Mouse (Mus musculus) heart, embryonic 16.5 days (tissue): ENCODE measurements at regions not wholly inside any gene's neighbourhood (a gene's known extent, or its start where the extent isn't known, plus 50 kb on each side); places are given as distances from the start of the nearest gene placed in this dataset.

Source experiments
- ATAC-seq: fragments of 200-750 bp; cut with Nextera tagmentation; replicated peaks from 2 replicates; pipeline ENCODE4 v1.8.0; 2017; ENCODE audit warnings: moderate number of reproducible peaks; ENCODE audit not compliant: insufficient read depth, low FRiP score; ENCODE audit errors: extremely low read depth
- H3K27ac ChIP-seq: fragments of 300-500 bp; sonication (generic); 2 replicates; pipeline ENCODE4 v1.5.1; 2014; ENCODE audit warnings: mild to moderate bottlenecking, low read length, control low read depth, moderate library complexity
- H3K27me3 ChIP-seq: fragments of 300-500 bp; sonication (generic); 2 replicates; pipeline ENCODE4 v1.6.1; 2014; ENCODE audit warnings: low read length, mixed read lengths; ENCODE audit not compliant: control insufficient read depth, insufficient read depth
- H3K36me3 ChIP-seq: fragments of 300-500 bp; sonication (generic); 2 replicates; pipeline ENCODE4 v1.6.1; 2014; ENCODE audit not compliant: control insufficient read depth, insufficient read depth
- H3K4me1 ChIP-seq: fragments of 300-500 bp; sonication (generic); 2 replicates; pipeline ENCODE4 v1.6.1; 2014; ENCODE audit warnings: low read length, mixed read lengths; ENCODE audit not compliant: control insufficient read depth, insufficient read depth
- H3K4me2 ChIP-seq: fragments of 300-500 bp; sonication (generic); 2 replicates; pipeline ENCODE4 v1.6.1; 2014; ENCODE audit warnings: low read depth, mild to moderate bottlenecking, control low read depth, low read length
- H3K4me3 ChIP-seq: fragments of 300-500 bp; sonication (generic); 2 replicates; pipeline ENCODE4 v1.5.1; 2014; ENCODE audit warnings: mild to moderate bottlenecking, control low read depth, low read length
- H3K9ac ChIP-seq: fragments of 300-500 bp; sonication (generic); 2 replicates; pipeline ENCODE4 v1.6.1; 2014; ENCODE audit warnings: low read length, control low read depth
- H3K9me3 ChIP-seq: fragments of 300-500 bp; sonication (generic); replicated peaks from 2 replicates; pipeline ENCODE4 v1.6.1; 2016; ENCODE audit warnings: low read length; ENCODE audit not compliant: control insufficient read depth
- WGBS: fragments of 180-500 bp; shearing (Covaris S2); extraction: QIAGEN DNeasy Blood & Tissue Kit; methylation state at CpG from one replicate; pipeline ENCODE4 v1.1.7; 2014; 5-methylcytosine and 5-hydroxymethylcytosine counted together

- Histone ChIP-seq H3K4me1 (peaks cover 10% of the 10 kb centered on the region; the same call in 1 of the 2 replicates), H3K4me2 (no peak overlapping the region), H3K4me3 (no peak overlapping the region), H3K9ac (no peak overlapping the region), H3K9me3 (no peaks in the 10 kb centered on the region), H3K27me3 (no peaks in the 10 kb centered on the region), H3K27ac (no peak overlapping the region), H3K36me3 (no peaks in the 10 kb centered on the region)
- ATAC-seq = no peak
- 57% methylated on average over 3 of the region's 3 CpGs for WGBS
Observed at GRCm38 (mm10) chr11:31755858-31756257, 84.2 kb upstream of the Bod1 start.

- Histone ChIP-seq H3K36me3 (no peaks in the 10 kb centered on the region), H3K4me3 (no peak overlapping the region), H3K4me1 (peaks cover 10% of the 10 kb centered on the region; the same call in 1 of the 2 replicates), H3K4me2 (no peak overlapping the region), H3K9me3 (no peaks in the 10 kb centered on the region), H3K27me3 (no peaks in the 10 kb centered on the region), H3K9ac (no peak overlapping the region), H3K27ac (no peak overlapping the region)
- no peak for ATAC-seq
- 86% methylated on average over 10 of the region's 10 CpGs for WGBS
Observed at GRCm38 (mm10) chr11:31756355-31757145, 84.9 kb upstream of the Bod1 start.

GRCm38 (mm10) chr11:31759868-31760765 lies 88.4 kb upstream of the Bod1 start:
- H3K9ac ChIP-seq = no peak overlapping the region; the same call in 1 of the 2 replicates

GRCm38 (mm10) chr11:31763856-31764255 lies 92.2 kb upstream of the Bod1 start:
- 52% methylated on average over 3 of the region's 3 CpGs for WGBS
- no peak overlapping the region for H3K27ac ChIP-seq
- peaks cover 12% of the 10 kb centered on the region; the same call in 1 of the 2 replicates for H3K4me1 ChIP-seq
- H3K9me3 ChIP-seq = no peaks in the 10 kb centered on the region
- ATAC-seq = no peak
- no peaks in the 10 kb centered on the region for H3K36me3 ChIP-seq
- no peak overlapping the region for H3K9ac ChIP-seq
- H3K4me3 ChIP-seq = no peak overlapping the region
- H3K27me3 ChIP-seq = no peaks in the 10 kb centered on the region
- no peak overlapping the region for H3K4me2 ChIP-seq

More at GRCm38 (mm10) chr11:31759868-31760765, 88.4 kb upstream of the Bod1 start:
- H3K4me3 ChIP-seq = no peak overlapping the region
- H3K36me3 ChIP-seq = no peaks in the 10 kb centered on the region
- ATAC-seq = peak; percentile 77
- no peaks in the 10 kb centered on the region for H3K27me3 ChIP-seq
- peaks cover 12% of the 10 kb centered on the region; the same call in 1 of the 2 replicates for H3K4me1 ChIP-seq
- H3K27ac ChIP-seq = peak overlapping the region; percentile 67
- 49% methylated on average over 9 of the region's 9 CpGs for WGBS
- no peaks in the 10 kb centered on the region for H3K9me3 ChIP-seq
- no peak overlapping the region for H3K4me2 ChIP-seq

GRCm38 (mm10) chr11:31766296-31766695 lies 94.6 kb upstream of the Bod1 start:
- ATAC-seq = no peak
- Histone ChIP-seq H3K27me3 (no peaks in the 10 kb centered on the region), H3K4me2 (no peak overlapping the region), H3K27ac (no peak overlapping the region), H3K9ac (no peak overlapping the region), H3K9me3 (no peaks in the 10 kb centered on the region), H3K4me3 (no peak overlapping the region), H3K4me1 (peaks cover 12% of the 10 kb centered on the region; the same call in 1 of the 2 replicates), H3K36me3 (no peaks in the 10 kb centered on the region)
- 75% methylated on average over 5 of the region's 5 CpGs for WGBS

GRCm38 (mm10) chr11:31767727-31768495 lies 96.2 kb upstream of the Bod1 start:
- H3K4me2 ChIP-seq = no peak overlapping the region
- no peak overlapping the region for H3K4me3 ChIP-seq
- no peak overlapping the region for H3K9ac ChIP-seq
- H3K27me3 ChIP-seq = no peaks in the 10 kb centered on the region
- 63% methylated on average over 10 of the region's 10 CpGs for WGBS
- no peaks in the 10 kb centered on the region for H3K36me3 ChIP-seq
- no peaks in the 10 kb centered on the region for H3K9me3 ChIP-seq
- H3K27ac ChIP-seq = no peak overlapping the region
- peaks cover 12% of the 10 kb centered on the region; the same call in 1 of the 2 replicates for H3K4me1 ChIP-seq
- no peak for ATAC-seq

- Histone ChIP-seq H3K27me3 (no peaks in the 10 kb centered on the region), H3K4me3 (no peak overlapping the region), H3K9ac (no peak overlapping the region), H3K4me2 (no peak overlapping the region), H3K9me3 (no peaks in the 10 kb centered on the region; the same call in 1 of the 2 replicates), H3K27ac (peak overlapping the region; percentile 41), H3K4me1 (peaks cover 9% of the 10 kb centered on the region; the same call in 1 of the 2 replicates), H3K36me3 (no peaks in the 10 kb centered on the region)
- 72% methylated on average over 4 of the region's 4 CpGs for WGBS
- peak; percentile 84 for ATAC-seq
Observed at GRCm38 (mm10) chr11:31769804-31770654, 98.3 kb upstream of the Bod1 start.

- Histone ChIP-seq H3K4me1 (peaks cover 9% of the 10 kb centered on the region; the same call in 1 of the 2 replicates), H3K4me2 (no peak overlapping the region), H3K36me3 (no peaks in the 10 kb centered on the region), H3K27ac (peak overlapping the region; percentile 41), H3K9me3 (no peaks in the 10 kb centered on the region; the same call in 1 of the 2 replicates), H3K27me3 (no peaks in the 10 kb centered on the region), H3K4me3 (no peak overlapping the region), H3K9ac (no peak overlapping the region)
- peak; percentile 63 for ATAC-seq
- WGBS = 59% methylated on average over 7 of the region's 7 CpGs
Observed at GRCm38 (mm10) chr11:31770881-31771280, 99.2 kb upstream of the Bod1 start.
